Mouse (Mus musculus): ENCODE measurements around the gene Thada.

DNA sequence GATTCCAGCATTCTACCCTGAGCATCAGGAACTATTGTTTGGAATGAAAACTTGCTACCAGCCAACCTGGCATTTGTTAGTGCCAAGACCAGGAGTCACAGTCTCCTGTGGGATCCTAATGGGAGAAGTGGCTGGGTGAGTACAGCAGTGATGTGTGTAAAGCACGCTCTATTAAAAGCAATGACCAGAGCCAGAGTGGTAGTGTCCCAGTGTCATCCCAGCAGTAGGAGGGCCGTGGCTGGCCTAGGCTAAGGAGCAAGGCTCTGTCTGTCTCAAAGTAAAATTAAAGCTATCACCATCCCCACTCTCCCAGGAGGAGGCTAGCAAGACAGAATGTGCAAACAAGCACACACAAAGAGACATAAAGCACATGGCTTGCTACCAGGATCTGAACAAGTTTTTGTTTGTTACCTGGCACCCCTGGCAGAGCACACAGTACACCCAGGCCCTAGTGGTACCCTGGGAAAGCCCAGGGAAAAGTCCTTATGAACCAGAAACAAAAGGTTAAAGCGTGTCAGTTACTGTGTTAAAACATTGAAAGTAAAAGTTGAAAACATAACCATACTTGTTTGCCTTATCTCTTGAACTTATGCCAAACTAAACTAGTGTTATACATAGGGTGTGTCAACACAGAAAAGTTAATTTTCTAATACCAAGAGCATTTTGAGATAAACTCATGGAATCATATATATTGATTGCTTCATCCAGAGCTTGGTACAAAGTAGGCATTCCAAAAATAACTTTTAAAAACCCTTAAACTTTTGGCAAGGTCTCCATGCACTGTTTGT, 199.7 kb downstream of the Thada start:
- TF ChIP-seq POLR2A (IDR thresholded peaks at IDR 0.05; ENCODE audit: insufficient read depth, low read depth, low read length) (no peak), CTCF (IDR thresholded peaks at IDR 0.05) (no peak), EP300 (IDR thresholded peaks at IDR 0.05; ENCODE audit: insufficient read depth, low read depth, low read length) (no peak)

Data from heart, adult 2 months (tissue).